Mouse (Mus musculus): ENCODE data around the gene Ankfn1.

The Ankfn1 gene

GRCm38 (mm10) chr11:89590273-89590874 lies 187.1 kb downstream of the Ankfn1 start:
- ATAC-seq (ENCODE audit: insufficient number of reproducible peaks, low FRiP score, low TSS enrichment), result no peak

- ATAC-seq (ENCODE audit: insufficient number of reproducible peaks, low FRiP score, low TSS enrichment), result no peak
These were observed 191.1 kb downstream of the Ankfn1 start for GRCm38 (mm10) chr11:89586341-89586740.

GRCm38 (mm10) chr11:89579826-89580225 lies 197.6 kb downstream of the Ankfn1 start:
- ATAC-seq (ENCODE audit: insufficient number of reproducible peaks, low FRiP score, low TSS enrichment), result no peak

GRCm38 (mm10) chr11:89579111-89579510 lies 198.3 kb downstream of the Ankfn1 start:
- ATAC-seq (ENCODE audit: insufficient number of reproducible peaks, low FRiP score, low TSS enrichment), result no peak

- ATAC-seq (ENCODE audit: insufficient number of reproducible peaks, low FRiP score, low TSS enrichment), result no peak
These were observed 203.1 kb downstream of the Ankfn1 start for GRCm38 (mm10) chr11:89574269-89574838.

- no peak for ATAC-seq (ENCODE audit: insufficient number of reproducible peaks, low FRiP score, low TSS enrichment)
These were observed 207.9 kb downstream of the Ankfn1 start for GRCm38 (mm10) chr11:89569391-89570145.

- no peak for ATAC-seq (ENCODE audit: insufficient number of reproducible peaks, low FRiP score, low TSS enrichment)
These were observed 209.2 kb downstream of the Ankfn1 start for GRCm38 (mm10) chr11:89568246-89568645.

- no peak for ATAC-seq (ENCODE audit: insufficient number of reproducible peaks, low FRiP score, low TSS enrichment)
These were observed 226.0 kb downstream of the Ankfn1 start for GRCm38 (mm10) chr11:89551441-89551840.

GRCm38 (mm10) chr11:89550921-89551320 lies 226.5 kb downstream of the Ankfn1 start:
- ATAC-seq (ENCODE audit: insufficient number of reproducible peaks, low FRiP score, low TSS enrichment), result no peak

- ATAC-seq (ENCODE audit: insufficient number of reproducible peaks, low FRiP score, low TSS enrichment), result no peak
These were observed 228.7 kb downstream of the Ankfn1 start for GRCm38 (mm10) chr11:89548786-89549185.

GRCm38 (mm10) chr11:89546164-89546563 lies 231.3 kb downstream of the Ankfn1 start:
- no peak for ATAC-seq (ENCODE audit: insufficient number of reproducible peaks, low FRiP score, low TSS enrichment)

GRCm38 (mm10) chr11:89544856-89545817 lies 232.3 kb downstream of the Ankfn1 start:
- no peak for ATAC-seq (ENCODE audit: insufficient number of reproducible peaks, low FRiP score, low TSS enrichment)

GRCm38 (mm10) chr11:89538376-89538775 lies 239.1 kb downstream of the Ankfn1 start:
- no peak for ATAC-seq (ENCODE audit: insufficient number of reproducible peaks, low FRiP score, low TSS enrichment)

GRCm38 (mm10) chr11:89527800-89528430 lies 249.5 kb downstream of the Ankfn1 start:
- no peak for ATAC-seq (ENCODE audit: insufficient number of reproducible peaks, low FRiP score, low TSS enrichment)

- no peak for ATAC-seq (ENCODE audit: insufficient number of reproducible peaks, low FRiP score, low TSS enrichment)
These were observed 262.0 kb downstream of the Ankfn1 start for GRCm38 (mm10) chr11:89515501-89515901.

- no peak for ATAC-seq (ENCODE audit: insufficient number of reproducible peaks, low FRiP score, low TSS enrichment)
These were observed 268.7 kb downstream of the Ankfn1 start for GRCm38 (mm10) chr11:89508675-89509324.

GRCm38 (mm10) chr11:89506595-89507245 lies 270.7 kb downstream of the Ankfn1 start:
- ATAC-seq (ENCODE audit: insufficient number of reproducible peaks, low FRiP score, low TSS enrichment), result no peak

GRCm38 (mm10) chr11:89505046-89505445 lies 272.4 kb downstream of the Ankfn1 start:
- ATAC-seq (ENCODE audit: insufficient number of reproducible peaks, low FRiP score, low TSS enrichment), result no peak

- no peak for ATAC-seq (ENCODE audit: insufficient number of reproducible peaks, low FRiP score, low TSS enrichment)
These were observed 275.7 kb downstream of the Ankfn1 start for GRCm38 (mm10) chr11:89501796-89502195.
